Mouse (Mus musculus): ENCODE measurements around the gene Gm9195.

DNA sequence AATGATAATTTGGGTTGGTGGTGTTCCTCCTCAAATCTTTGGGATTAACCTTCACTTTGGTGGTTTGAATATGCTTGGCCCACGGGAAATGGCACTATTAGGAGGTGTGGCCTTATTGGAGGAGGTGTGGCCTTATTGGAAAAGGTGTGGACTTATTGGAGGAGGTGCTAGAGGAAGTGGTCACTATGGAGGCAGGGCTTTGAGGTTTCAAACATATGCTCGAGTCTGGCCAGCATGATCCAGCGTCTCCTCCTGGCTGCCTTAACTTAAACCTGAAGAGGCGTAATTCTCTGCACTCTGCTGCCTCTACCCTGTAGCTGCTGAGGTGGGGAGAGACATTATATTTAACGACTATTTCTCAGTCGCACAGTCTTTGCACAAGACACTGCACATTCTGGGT lies 11.6 kb upstream of the Gm9195 start:
- no peak for TF ChIP-seq CTCF (IDR thresholded peaks at IDR 0.05; ENCODE audit: borderline replicate concordance, insufficient read depth, low read depth, low read length)
- no peak for TF ChIP-seq POLR2A (IDR thresholded peaks at IDR 0.05; ENCODE audit: borderline replicate concordance, insufficient read depth, low read length)

Measured in cerebellum, adult 2 months (tissue).